Mouse (Mus musculus) midbrain, embryonic 10.5 days (tissue): Measurements from ENCODE around the gene Celf5. TPM values are rescaled to one million over a fixed set of nuclear protein-coding genes. Genes with fewer than 3 reads are reported as not detected.
A peak's percentile ranks its signal among the peaks of the same experiment; 100 is the strongest.

Experiments
- DNase-seq: peaks from one replicate; pipeline ENCODE4 v3.0.0-alpha.2; 2017; ENCODE audit warnings: low spot score
- H3K27ac ChIP-seq: fragments of 300-500 bp; sonication (generic); replicated peaks from 2 replicates; pipeline ENCODE4 v1.5.1; 2016; ENCODE audit warnings: mild to moderate bottlenecking
- H3K27me3 ChIP-seq: fragments of 300-500 bp; sonication (generic); 2 replicates; pipeline ENCODE4 v1.6.1; 2016; ENCODE audit warnings: low read depth, mild to moderate bottlenecking; ENCODE audit not compliant: poor library complexity, severe bottlenecking
- H3K36me3 ChIP-seq: fragments of 300-500 bp; sonication (generic); 2 replicates; pipeline ENCODE4 v1.6.1; 2016; ENCODE audit warnings: mild to moderate bottlenecking, moderate library complexity
- H3K4me1 ChIP-seq: fragments of 300-500 bp; sonication (generic); 2 replicates; pipeline ENCODE4 v1.6.1; 2016
- H3K4me3 ChIP-seq: fragments of 300-500 bp; sonication (generic); 2 replicates; pipeline ENCODE4 v1.5.1; 2016; ENCODE audit warnings: mild to moderate bottlenecking, moderate library complexity
- H3K9me3 ChIP-seq: fragments of 300-500 bp; sonication (generic); replicated peaks from 2 replicates; pipeline ENCODE4 v1.6.1; 2016; ENCODE audit warnings: mild to moderate bottlenecking
- WGBS: fragments of 180-500 bp; shearing (Covaris S2); methylation state at CpG from one replicate; pipeline ENCODE4 v1.1.7; 2016; 5-methylcytosine and 5-hydroxymethylcytosine counted together
- polyA plus RNA-seq: library from polyadenylated mRNA; unstranded; fragments of >200 nt; fragmentation: Nextera tagmentation; extraction: Ambion mirVana; gene quantifications from 2 replicates; pipeline ENCODE4 v1.2.1, GENCODE M21; 2016

Celf5 gene
- polyA plus RNA-seq, result 5.0 and 10.8 TPM in 2 replicates

DNA sequence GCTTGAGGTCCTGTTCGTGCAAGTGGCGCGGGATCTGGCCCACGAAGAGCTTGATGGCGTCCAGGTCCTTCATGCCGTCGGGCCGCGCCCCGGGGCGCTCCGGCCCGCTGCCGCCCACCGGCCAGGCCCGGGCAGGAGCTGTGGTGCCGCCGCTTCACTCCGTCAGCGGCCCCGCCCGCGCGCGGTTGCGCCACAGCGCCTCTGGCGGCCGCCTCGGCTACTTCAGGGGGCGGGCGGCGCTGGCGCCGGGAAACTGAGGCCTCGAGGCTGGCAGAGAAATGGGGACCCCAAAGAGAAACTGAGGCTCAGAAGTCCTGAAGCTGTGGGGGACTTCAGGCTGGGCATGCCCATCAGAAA is at the start of gene Celf5:
Celf5 (minus strand) TSS at position 177 of the 357 bp plus-strand sequence.
- Histone ChIP-seq H3K27ac (peak within 1 kb of the TSS; percentile 80), H3K36me3 (peaks cover 17% of the 10 kb centered on the region), H3K9me3 (no peaks in the 10 kb centered on the region), H3K4me1 (peaks cover 44% of the 10 kb centered on the region), H3K4me3 (peak within 1 kb of the TSS; percentile 59), H3K27me3 (peaks cover 49% of the 10 kb centered on the region)
- 0% methylated on average over 36 of the region's 36 CpGs for WGBS
- peak; percentile 76 for DNase-seq

DNA sequence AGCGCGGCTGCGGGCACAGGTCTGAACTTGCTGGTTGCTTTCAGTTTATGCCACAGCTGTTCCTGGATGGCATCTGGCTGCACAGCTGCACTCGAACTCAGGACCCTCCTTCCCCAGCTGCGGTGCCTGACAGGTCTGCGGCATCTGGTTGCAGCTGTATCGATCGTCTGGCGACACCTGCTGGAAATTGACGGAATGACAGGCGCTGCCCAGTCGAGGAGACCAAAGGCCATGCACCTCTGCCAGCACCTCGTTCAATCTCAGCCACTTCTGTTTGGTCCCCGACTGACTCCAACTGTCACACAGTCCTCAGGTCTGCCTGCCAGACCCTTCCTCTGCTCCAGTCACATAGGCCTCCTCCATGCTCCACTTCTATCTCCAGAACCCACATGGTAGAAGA is 44.3 kb upstream of the Celf5 start:
- Histone ChIP-seq H3K27me3 (peaks cover 22% of the 10 kb centered on the region), H3K9me3 (no peaks in the 10 kb centered on the region), H3K4me1 (peaks cover 13% of the 10 kb centered on the region; the same call in 1 of the 2 replicates), H3K27ac (no peak overlapping the region), H3K36me3 (peaks cover 38% of the 10 kb centered on the region), H3K4me3 (no peak overlapping the region)
- peak; percentile 84 for DNase-seq
- WGBS, result 14% methylated on average over 14 of the region's 14 CpGs

GRCm38 (mm10) chr10:81525017-81525694 is 42.6 kb upstream of the Celf5 start:
- WGBS, result 74% methylated on average over 12 of the region's 13 CpGs
- peaks cover 22% of the 10 kb centered on the region for H3K36me3 ChIP-seq
- no peak for DNase-seq
- peaks cover 22% of the 10 kb centered on the region for H3K27me3 ChIP-seq
- H3K4me1 ChIP-seq, result peaks cover 13% of the 10 kb centered on the region; the same call in 1 of the 2 replicates
- no peak overlapping the region for H3K27ac ChIP-seq
- no peak overlapping the region for H3K4me3 ChIP-seq
- H3K9me3 ChIP-seq, result no peaks in the 10 kb centered on the region

- 31% methylated on average over 9 of the region's 9 CpGs for WGBS
- H3K27ac ChIP-seq, result no peak within 1 kb of the TSS
Observed at GRCm38 (mm10) chr10:81524051-81524605, 41.6 kb upstream of the Celf5 start, which contains the start of gene Gna15. TSS of gene Gna15 (minus strand) at chr10:81524225.

GRCm38 (mm10) chr10:81523570-81523969 is 41.1 kb upstream of the Celf5 start:
- Histone ChIP-seq H3K9me3 (no peaks in the 10 kb centered on the region), H3K27me3 (peaks cover 22% of the 10 kb centered on the region), H3K36me3 (0 out of 2 replicates have a peak, but pooled peaks cover 7% of the 10 kb centered on the region), H3K27ac (no peak overlapping the region), H3K4me3 (0 out of 2 replicates have a peak overlapping the region, but pooled peaks have one; percentile 9), H3K4me1 (peaks cover 13% of the 10 kb centered on the region; the same call in 1 of the 2 replicates)
- no peak for DNase-seq
- 26% methylated on average over 19 of the region's 19 CpGs for WGBS

More at GRCm38 (mm10) chr10:81524051-81524605, 41.6 kb upstream of the Celf5 start, which contains the start of gene Gna15:
- no peak for DNase-seq
- peaks cover 22% of the 10 kb centered on the region for H3K27me3 ChIP-seq
- H3K36me3 ChIP-seq, result peaks cover 12% of the 10 kb centered on the region
- H3K4me1 ChIP-seq, result peaks cover 13% of the 10 kb centered on the region; the same call in 1 of the 2 replicates
- 0 out of 2 replicates have a peak within 1 kb of the TSS, but pooled peaks have one; percentile 9 for H3K4me3 ChIP-seq
- no peaks in the 10 kb centered on the region for H3K9me3 ChIP-seq

DNA sequence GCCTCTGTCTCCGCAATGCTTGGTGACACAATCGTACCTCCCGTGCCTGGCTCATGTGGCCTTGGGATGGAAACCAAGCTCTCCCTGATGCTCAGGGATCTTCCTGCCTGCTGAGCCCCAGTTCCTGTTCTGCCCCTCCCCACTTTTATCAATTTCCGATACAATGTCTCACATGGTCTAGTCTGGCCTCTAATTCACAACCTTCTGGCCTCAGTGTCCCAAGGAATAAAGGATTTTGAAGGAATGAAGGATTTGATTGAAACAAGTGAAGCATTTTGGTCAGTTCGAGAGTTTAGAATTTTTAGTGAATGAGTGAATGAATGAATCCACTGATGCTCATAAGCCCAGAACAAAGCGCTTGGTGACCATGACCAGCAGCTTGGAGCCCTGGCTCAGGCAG is 40.6 kb upstream of the Celf5 start:
- 78% methylated on average over 6 of the region's 6 CpGs for WGBS
- H3K27me3 ChIP-seq, result peaks cover 22% of the 10 kb centered on the region
- no peak overlapping the region for H3K4me3 ChIP-seq
- peaks cover 13% of the 10 kb centered on the region; the same call in 1 of the 2 replicates for H3K4me1 ChIP-seq
- DNase-seq, result no peak
- no peaks in the 10 kb centered on the region for H3K9me3 ChIP-seq
- H3K36me3 ChIP-seq, result 0 out of 2 replicates have a peak, but pooled peaks cover 4% of the 10 kb centered on the region
- no peak overlapping the region for H3K27ac ChIP-seq

DNA sequence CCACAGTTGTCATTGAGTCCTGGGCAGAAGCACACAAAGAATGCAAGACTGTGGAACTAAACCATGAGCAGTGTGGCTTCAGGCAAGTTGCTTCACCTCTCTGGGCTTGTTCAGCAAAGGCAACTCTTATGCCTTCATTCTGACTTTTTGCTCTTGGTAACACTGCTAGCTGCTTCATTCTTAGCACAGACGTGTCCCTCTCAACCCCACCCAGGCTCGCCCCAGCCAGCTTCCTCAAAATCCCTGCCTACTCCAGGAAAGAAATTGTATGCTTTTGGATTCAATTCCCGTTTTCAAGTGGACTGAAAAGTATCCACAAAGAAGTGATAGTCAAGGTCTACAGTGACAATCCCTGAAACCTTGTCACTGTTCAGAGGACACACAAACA is 37.5 kb upstream of the Celf5 start:
- no peaks in the 10 kb centered on the region for H3K9me3 ChIP-seq
- H3K27me3 ChIP-seq, result peaks cover 25% of the 10 kb centered on the region
- no peak overlapping the region for H3K27ac ChIP-seq
- no peak for DNase-seq
- 75% methylated on average over 3 of the region's 3 CpGs for WGBS
- H3K4me1 ChIP-seq, result peaks cover 10% of the 10 kb centered on the region; the same call in 1 of the 2 replicates
- H3K4me3 ChIP-seq, result no peak overlapping the region
- no peaks in the 10 kb centered on the region for H3K36me3 ChIP-seq

GRCm38 (mm10) chr10:81519227-81519977 is 36.9 kb upstream of the Celf5 start:
- H3K4me1 ChIP-seq, result peaks cover 9% of the 10 kb centered on the region; the same call in 1 of the 2 replicates
- DNase-seq, result no peak
- WGBS, result 90% methylated on average over 6 of the region's 6 CpGs
- no peak overlapping the region for H3K4me3 ChIP-seq
- H3K27me3 ChIP-seq, result peaks cover 23% of the 10 kb centered on the region
- H3K36me3 ChIP-seq, result no peaks in the 10 kb centered on the region
- H3K9me3 ChIP-seq, result 0 out of 2 replicates have a peak, but pooled peaks cover under 1% of the 10 kb centered on the region
- H3K27ac ChIP-seq, result no peak overlapping the region

GRCm38 (mm10) chr10:81518546-81518945 is 36.0 kb upstream of the Celf5 start:
- DNase-seq, result peak; percentile 73
- Histone ChIP-seq H3K9me3 (peaks cover 9% of the 10 kb centered on the region; the same call in 1 of the 2 replicates), H3K27me3 (peaks cover 14% of the 10 kb centered on the region), H3K27ac (no peak overlapping the region), H3K4me1 (peaks cover 2% of the 10 kb centered on the region; the same call in 1 of the 2 replicates), H3K36me3 (no peaks in the 10 kb centered on the region), H3K4me3 (no peak overlapping the region)
- 12% methylated on average over 4 of the region's 4 CpGs for WGBS

DNA sequence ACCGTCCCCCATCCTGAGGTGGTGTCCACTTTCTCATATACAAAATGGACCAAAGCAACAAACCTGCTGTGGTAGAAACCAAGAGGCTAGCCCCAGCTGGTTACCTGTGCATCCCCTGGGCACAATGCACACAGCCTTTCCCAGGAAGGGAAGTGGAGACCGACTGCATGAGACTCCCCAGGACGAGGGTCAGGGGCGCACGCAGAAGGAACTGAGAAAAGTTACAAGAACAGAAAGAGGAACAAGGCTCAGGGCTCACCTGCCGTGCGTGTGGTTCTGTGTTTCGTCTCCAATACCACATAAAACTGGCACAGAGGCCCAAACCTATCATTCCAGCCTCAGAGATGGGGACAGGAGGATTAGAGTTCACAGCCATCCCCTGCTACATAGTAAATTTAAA is 34.7 kb upstream of the Celf5 start:
- WGBS, result 83% methylated on average over 8 of the region's 8 CpGs
- peaks cover 10% of the 10 kb centered on the region; the same call in 1 of the 2 replicates for H3K9me3 ChIP-seq
- no peaks in the 10 kb centered on the region for H3K4me1 ChIP-seq
- H3K4me3 ChIP-seq, result no peak overlapping the region
- no peak overlapping the region for H3K27ac ChIP-seq
- no peaks in the 10 kb centered on the region for H3K36me3 ChIP-seq
- peaks cover 9% of the 10 kb centered on the region for H3K27me3 ChIP-seq
- no peak for DNase-seq

DNA sequence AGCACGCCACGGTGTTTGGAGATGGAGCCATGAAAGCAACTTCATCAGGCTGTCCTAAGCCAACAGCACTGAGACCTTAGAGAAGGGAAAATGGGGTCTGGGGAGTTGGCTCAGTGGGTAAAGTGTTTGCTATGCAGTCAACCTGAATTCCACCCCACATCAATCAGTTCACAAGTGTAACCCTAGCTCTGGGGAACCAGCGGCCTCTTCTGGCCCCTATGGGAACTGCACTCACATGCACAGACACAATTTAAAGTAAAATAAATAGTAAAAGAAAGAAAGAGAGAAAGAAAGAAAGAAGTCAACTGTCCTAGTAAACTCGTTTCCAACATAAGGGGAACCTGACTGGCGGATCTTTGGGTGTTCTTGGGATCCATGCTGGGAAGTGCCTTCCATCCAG is 31.3 kb upstream of the Celf5 start:
- Histone ChIP-seq H3K27ac (no peak overlapping the region), H3K4me1 (no peaks in the 10 kb centered on the region), H3K9me3 (peaks cover 10% of the 10 kb centered on the region; the same call in 1 of the 2 replicates), H3K36me3 (no peaks in the 10 kb centered on the region), H3K27me3 (peaks cover 27% of the 10 kb centered on the region), H3K4me3 (no peak overlapping the region)
- whole genome bisulfite sequencing, result 85% methylated on average over 5 of the region's 5 CpGs
- DNase-seq, result no peak

DNA sequence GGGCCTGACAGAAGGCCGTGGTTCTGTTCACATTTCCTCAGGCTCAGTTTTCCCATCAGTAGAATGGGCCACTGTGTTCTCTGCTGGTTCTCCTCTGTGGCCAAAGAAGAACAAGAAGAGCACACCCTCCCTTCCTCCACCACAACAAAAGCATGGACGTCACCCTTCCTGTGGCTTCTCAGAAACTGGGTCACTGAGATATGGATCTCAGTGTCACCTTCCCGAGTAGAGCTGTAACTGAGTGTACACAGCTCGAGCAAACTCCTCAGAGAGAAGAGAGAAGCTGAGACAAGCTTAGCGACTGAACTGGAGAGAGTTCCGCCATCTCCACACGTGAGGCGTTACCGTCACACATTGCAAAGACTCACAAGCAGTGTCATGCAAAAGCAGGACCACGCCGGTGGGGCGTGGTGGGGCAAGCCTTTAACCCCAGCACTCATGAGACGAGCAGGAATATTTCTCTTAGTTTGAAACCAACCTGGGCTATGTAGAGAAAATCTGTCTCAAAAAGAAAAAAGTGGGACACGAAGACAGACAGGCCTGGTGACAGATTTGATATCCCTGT is 27.8 kb upstream of the Celf5 start:
- 85% methylated on average over 14 of the region's 14 CpGs for WGBS

More for the DNA sequence above, 27.8 kb upstream of the Celf5 start:
- H3K27me3 ChIP-seq, result peaks cover 20% of the 10 kb centered on the region
- no peak overlapping the region for H3K27ac ChIP-seq
- no peaks in the 10 kb centered on the region for H3K36me3 ChIP-seq
- H3K4me3 ChIP-seq, result no peak overlapping the region
- peaks cover 2% of the 10 kb centered on the region; the same call in 1 of the 2 replicates for H3K4me1 ChIP-seq
- H3K9me3 ChIP-seq, result peaks cover 10% of the 10 kb centered on the region; the same call in 1 of the 2 replicates
- DNase-seq, result no peak
